Mouse (Mus musculus): ENCODE measurements around the gene Elmo3.

GRCm38 (mm10) chr8:105305211-105306145 lies at the start of gene Elmo3:
- TF ChIP-seq CTCF (IDR thresholded peaks at IDR 0.05; ENCODE audit: low read depth): peak; percentile 37; the same call in 1 of the 2 replicates
- TF ChIP-seq EP300 (IDR thresholded peaks at IDR 0.05; ENCODE audit: low read depth): no peak; the same call in 1 of the 2 replicates
